Mouse (Mus musculus) stomach, embryonic 16.5 days (tissue): ENCODE data around the gene Ceacam18. TPM values are rescaled to one million over a fixed set of nuclear protein-coding genes. Genes with fewer than 3 reads are reported as not detected.
A peak's percentile ranks its signal among the peaks of the same experiment; 100 is the strongest.

Experiments
- ATAC-seq: fragments of 200-750 bp; cut with Nextera tagmentation; 2 replicates; pipeline ENCODE4 v1.8.0; 2017; ENCODE audit warnings: moderate number of reproducible peaks, moderate TSS enrichment; ENCODE audit not compliant: insufficient read depth, low FRiP score
- H3K27ac ChIP-seq: fragments of 300-500 bp; sonication (generic); 2 replicates; pipeline ENCODE4 v1.5.1; 2014; ENCODE audit warnings: low read length
- H3K27me3 ChIP-seq: fragments of 300-500 bp; sonication (generic); 2 replicates; pipeline ENCODE4 v1.6.1; 2014; ENCODE audit warnings: low read length, control low read depth, mixed read lengths; ENCODE audit not compliant: control insufficient read depth, insufficient read depth
- H3K36me3 ChIP-seq: fragments of 300-500 bp; sonication (generic); 2 replicates; pipeline ENCODE4 v1.6.1; 2014; ENCODE audit warnings: low read length; ENCODE audit not compliant: control insufficient read depth, insufficient read depth
- H3K4me1 ChIP-seq: fragments of 300-500 bp; sonication (generic); 2 replicates; pipeline ENCODE4 v1.6.1; 2014; ENCODE audit warnings: low read length, control low read depth, mixed read lengths; ENCODE audit not compliant: control insufficient read depth, insufficient read depth
- H3K4me2 ChIP-seq: fragments of 300-500 bp; sonication (generic); 2 replicates; pipeline ENCODE4 v1.6.1; 2014; ENCODE audit warnings: low read depth, low read length, mixed read lengths
- H3K4me3 ChIP-seq: fragments of 300-500 bp; sonication (generic); replicated peaks from 2 replicates; pipeline ENCODE4 v1.5.1; 2014; ENCODE audit warnings: mild to moderate bottlenecking, low read length
- H3K9ac ChIP-seq: fragments of 300-500 bp; sonication (generic); 2 replicates; pipeline ENCODE4 v1.6.1; 2014; ENCODE audit warnings: low read length
- H3K9me3 ChIP-seq: fragments of 300-500 bp; sonication (generic); replicated peaks from 2 replicates; pipeline ENCODE4 v1.6.1; 2016; ENCODE audit warnings: low read length, control low read depth; ENCODE audit not compliant: control insufficient read depth
- WGBS: fragments of 180-500 bp; shearing (Covaris S2); extraction: QIAGEN DNeasy Blood & Tissue Kit; methylation state at CpG from one replicate; pipeline ENCODE4 v1.1.7; 2014; 5-methylcytosine and 5-hydroxymethylcytosine counted together
- polyA plus RNA-seq: library from polyadenylated mRNA; unstranded; fragments of >200 nt; fragmentation: Nextera tagmentation; extraction: Ambion mirVana; gene quantifications from 2 replicates; pipeline ENCODE4 v1.2.1, GENCODE M21; 2015

Ceacam18 gene
- polyA plus RNA-seq: 1.0 and 1.4 TPM in 2 replicates

DNA sequence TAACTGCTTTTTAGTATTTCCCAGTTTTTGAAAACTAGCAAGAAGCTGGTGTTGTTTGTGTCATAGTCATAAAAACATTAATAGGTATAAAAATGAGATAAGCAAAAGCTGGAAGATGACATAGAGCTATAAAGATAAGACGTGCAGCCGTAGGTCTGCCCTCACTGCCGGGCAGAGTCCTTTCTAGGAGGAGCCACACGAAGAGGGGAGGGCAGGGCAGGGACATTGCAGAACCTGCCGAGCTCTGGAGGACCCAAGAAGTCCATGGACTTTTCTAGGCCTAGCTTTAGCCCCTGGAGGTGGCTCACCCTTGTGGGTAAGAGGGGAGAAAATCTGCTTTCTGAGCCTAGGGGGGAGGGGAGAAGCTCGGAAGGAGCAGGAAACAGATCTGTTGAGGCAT is at the start of gene Ceacam18:
Gene Ceacam18, plus strand, starts transcription at position 208 of the 400 bp plus-strand sequence.
- no peak for ATAC-seq
- no peaks in the 10 kb centered on the region for H3K36me3 ChIP-seq
- H3K4me1 ChIP-seq: no peaks in the 10 kb centered on the region
- no peak within 1 kb of the TSS for H3K27ac ChIP-seq
- H3K4me2 ChIP-seq: no peak within 1 kb of the TSS
- H3K4me3 ChIP-seq: no peak within 1 kb of the TSS
- H3K9me3 ChIP-seq: no peaks in the 10 kb centered on the region
- no peaks in the 10 kb centered on the region for H3K27me3 ChIP-seq
- H3K9ac ChIP-seq: no peak within 1 kb of the TSS
- 57% methylated on average over 6 of the region's 6 CpGs for WGBS

DNA sequence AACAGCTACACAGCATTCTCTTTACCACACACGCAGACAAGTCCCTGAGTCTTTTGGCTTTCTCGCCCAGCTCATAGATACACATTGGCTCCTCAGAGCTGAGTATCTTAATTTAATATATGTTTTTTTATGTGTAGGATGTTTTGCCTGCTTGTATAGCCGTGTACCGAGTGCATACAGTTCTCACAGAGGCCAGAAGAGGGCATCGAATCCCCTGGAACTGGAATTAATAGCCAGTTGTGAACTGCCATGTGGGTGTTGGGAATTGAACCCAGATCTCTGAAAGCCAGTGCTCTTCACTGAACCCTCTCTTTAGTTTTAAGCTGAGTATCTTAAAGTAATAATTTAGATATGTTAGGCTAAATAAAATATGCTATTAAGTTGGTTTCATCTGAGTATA is 49.7 kb upstream of the Ceacam18 start:
- Histone ChIP-seq H3K9me3 (no peaks in the 10 kb centered on the region), H3K27ac (no peak overlapping the region), H3K4me2 (no peak overlapping the region), H3K27me3 (no peaks in the 10 kb centered on the region), H3K4me3 (no peak overlapping the region), H3K9ac (no peak overlapping the region), H3K36me3 (peaks cover 32% of the 10 kb centered on the region), H3K4me1 (peaks cover 9% of the 10 kb centered on the region)
- no peak for ATAC-seq
- WGBS: 90% methylated on average over 5 of the region's 5 CpGs

DNA sequence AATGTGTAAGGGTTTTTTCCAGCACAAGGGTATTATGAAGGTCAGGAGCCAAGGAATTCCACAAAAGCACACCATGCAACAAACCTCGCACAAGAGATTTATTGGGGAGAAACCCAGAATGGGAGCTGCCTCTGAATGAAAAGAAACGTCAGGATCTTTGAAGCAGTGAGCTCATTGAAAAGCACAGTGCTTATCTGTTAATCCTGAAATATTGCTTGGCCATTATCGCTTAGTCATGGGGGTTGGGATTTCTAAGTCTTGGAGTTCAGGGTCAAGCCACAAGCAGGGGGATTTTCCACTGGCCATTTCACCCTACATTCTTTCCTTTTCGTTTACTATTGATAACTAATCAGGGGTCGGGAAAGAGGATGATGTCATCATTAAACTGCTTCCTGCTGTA is 32.6 kb upstream of the Ceacam18 start:
- no peak for ATAC-seq
- Histone ChIP-seq H3K4me1 (no peaks in the 10 kb centered on the region; the same call in 1 of the 2 replicates), H3K27me3 (no peaks in the 10 kb centered on the region), H3K9me3 (no peaks in the 10 kb centered on the region), H3K27ac (no peak overlapping the region), H3K4me2 (no peak overlapping the region), H3K9ac (no peak overlapping the region), H3K4me3 (no peak overlapping the region), H3K36me3 (no peaks in the 10 kb centered on the region)
- WGBS: 20% methylated on average over 5 of the region's 5 CpGs

DNA sequence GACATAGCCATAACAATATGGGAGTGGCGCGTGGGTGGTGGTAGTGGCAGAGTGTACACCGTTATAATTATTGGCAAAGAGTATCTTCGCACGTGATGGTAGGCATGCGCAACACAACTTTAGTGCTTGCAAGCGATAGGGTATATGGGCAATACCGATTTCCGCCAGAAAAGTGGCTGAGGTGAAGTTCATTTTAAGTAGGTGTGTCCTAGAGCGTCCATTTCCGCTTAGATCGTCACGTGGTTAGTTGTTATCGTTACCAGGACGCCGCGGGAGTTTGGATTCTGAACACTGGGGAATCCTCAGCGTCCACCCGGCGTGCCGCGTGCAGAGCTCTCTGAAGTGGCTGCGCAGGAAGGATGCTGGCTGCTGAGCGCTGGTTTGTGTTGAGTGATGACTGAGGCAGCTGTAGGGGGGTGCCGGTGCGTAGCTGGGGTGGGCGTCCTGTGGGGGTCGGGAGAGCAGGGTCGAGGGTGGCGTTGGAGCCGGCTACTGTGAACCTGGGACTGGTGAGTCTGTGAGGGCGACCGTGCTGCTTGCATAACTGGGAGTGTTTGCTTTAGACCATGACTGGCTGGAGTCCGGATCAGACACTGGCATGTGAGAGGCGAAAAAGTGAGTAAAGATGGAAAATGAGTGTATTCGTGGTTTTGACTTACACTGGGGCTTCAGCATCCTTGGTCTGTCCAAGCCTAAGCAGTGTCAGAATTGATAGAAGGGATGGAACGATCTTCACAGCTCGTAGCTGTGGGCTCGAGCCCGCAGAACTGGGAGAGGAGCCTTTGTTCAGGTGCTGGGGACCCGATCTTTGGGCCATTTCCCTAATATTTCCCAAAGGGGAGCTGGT is 27.4 kb upstream of the Ceacam18 start, which contains the start of gene Zfp819:
Gene Zfp819, plus strand, starts transcription at position 274 of the 847 bp plus-strand sequence.
- Histone ChIP-seq H3K27ac (no peak within 1 kb of the TSS), H3K9me3 (no peaks in the 10 kb centered on the region), H3K27me3 (no peaks in the 10 kb centered on the region), H3K9ac (peak within 1 kb of the TSS; percentile 44), H3K4me1 (peaks cover 3% of the 10 kb centered on the region), H3K4me3 (peak within 1 kb of the TSS; percentile 38), H3K36me3 (no peaks in the 10 kb centered on the region), H3K4me2 (peak within 1 kb of the TSS; percentile 62)
- peak; percentile 87 for ATAC-seq
- WGBS: 14% methylated on average over 41 of the region's 41 CpGs

DNA sequence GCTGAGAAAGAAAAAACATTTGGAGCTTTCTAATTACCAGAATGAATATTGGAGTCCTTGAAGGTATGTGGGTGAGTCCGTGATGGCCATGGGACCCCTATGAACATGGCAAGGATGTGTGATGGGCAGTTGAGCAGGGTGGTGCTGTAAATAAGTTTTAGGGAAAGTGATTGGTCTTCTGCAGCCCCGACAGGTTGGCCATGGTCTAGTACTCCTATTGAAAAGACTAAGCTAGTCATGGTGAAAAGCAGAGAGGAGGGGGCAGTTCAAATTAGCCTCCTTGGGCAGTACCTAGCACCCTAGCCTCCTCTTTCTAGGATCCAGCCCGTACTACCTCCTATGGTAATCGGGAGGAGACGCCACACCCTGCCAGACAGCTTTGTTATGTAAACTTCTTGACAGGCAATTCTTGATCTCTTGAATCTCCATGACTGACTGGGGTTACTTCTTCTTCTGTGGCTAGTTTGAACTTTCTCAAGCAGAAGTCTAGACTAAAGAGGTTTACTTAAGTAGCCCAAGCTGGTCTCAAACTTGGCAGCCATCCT is 26.7 kb upstream of the Ceacam18 start:
- H3K9ac ChIP-seq: no peak overlapping the region
- peaks cover 3% of the 10 kb centered on the region for H3K4me1 ChIP-seq
- H3K4me2 ChIP-seq: peak overlapping the region; percentile 62; the same call in 1 of the 2 replicates
- H3K27me3 ChIP-seq: no peaks in the 10 kb centered on the region
- no peaks in the 10 kb centered on the region for H3K36me3 ChIP-seq
- H3K9me3 ChIP-seq: no peaks in the 10 kb centered on the region
- no peak overlapping the region for H3K27ac ChIP-seq
- WGBS: 35% methylated on average over 5 of the region's 5 CpGs
- H3K4me3 ChIP-seq: no peak overlapping the region
- no peak for ATAC-seq

DNA sequence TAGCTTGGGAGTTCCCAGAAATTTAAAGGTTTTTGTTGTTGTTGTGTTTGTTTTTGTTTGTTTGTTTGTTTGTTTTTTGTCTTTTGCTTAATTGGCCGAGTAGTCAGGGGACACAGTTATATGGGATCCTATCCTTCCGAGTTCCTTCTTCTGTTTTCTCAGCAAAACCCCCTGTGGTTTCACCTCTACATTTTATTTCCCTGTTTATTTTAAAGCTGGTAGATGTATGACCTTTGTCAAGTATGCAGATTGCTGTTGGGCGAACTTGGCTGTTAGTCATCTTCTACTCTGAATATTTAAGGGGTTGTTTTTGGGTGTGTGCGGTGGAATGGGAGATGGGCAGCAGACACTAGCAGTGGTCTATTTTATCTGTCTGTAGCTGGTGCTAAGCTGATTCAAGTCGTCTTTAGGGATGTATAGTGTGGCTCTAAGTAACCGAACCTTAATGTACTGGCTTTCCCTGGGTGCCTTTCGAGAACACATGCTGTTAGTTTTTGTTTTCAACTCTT is 26.1 kb upstream of the Ceacam18 start:
- Histone ChIP-seq H3K36me3 (no peaks in the 10 kb centered on the region), H3K27me3 (no peaks in the 10 kb centered on the region), H3K4me2 (no peak overlapping the region), H3K9ac (no peak overlapping the region), H3K4me1 (peaks cover 3% of the 10 kb centered on the region), H3K4me3 (no peak overlapping the region), H3K27ac (no peak overlapping the region), H3K9me3 (no peaks in the 10 kb centered on the region)
- WGBS: 68% methylated on average over 7 of the region's 7 CpGs
- no peak for ATAC-seq

DNA sequence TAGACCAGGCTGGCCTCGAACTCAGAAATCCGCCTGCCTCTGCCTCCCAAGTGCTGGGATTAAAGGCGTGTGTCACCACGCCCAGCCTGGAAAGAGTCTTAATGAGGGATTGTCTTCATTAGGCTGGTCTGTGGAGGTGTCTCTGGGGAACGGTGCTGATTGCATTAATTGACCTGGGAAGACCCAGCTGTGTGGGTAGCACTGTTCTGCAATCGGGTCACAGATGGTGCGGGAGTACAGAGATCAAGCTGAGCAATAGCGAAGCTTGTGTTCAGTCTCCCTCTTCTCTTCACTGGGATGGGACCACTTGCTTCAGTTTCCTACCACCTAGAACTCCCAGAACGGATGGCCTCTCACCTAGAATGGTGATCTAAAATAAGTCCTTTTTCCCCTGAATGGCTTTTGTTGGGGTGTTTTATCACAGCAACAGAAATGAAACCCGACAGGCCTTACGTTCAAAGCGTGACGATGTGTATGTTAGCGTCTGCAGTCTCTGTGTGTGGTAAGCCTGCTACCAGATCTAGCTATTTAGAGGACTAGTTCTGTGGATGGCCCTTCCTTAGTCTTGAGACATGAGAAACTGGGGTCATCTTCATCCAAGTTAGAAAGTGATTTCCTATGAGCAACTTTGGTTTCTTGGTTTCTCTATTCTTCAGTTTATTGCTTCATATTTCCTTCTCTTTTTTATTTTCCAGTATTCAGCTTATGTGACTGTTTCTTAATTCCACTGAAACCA is 20.5 kb upstream of the Ceacam18 start:
- H3K9ac ChIP-seq: no peak overlapping the region
- ATAC-seq: no peak
- H3K9me3 ChIP-seq: no peaks in the 10 kb centered on the region

DNA sequence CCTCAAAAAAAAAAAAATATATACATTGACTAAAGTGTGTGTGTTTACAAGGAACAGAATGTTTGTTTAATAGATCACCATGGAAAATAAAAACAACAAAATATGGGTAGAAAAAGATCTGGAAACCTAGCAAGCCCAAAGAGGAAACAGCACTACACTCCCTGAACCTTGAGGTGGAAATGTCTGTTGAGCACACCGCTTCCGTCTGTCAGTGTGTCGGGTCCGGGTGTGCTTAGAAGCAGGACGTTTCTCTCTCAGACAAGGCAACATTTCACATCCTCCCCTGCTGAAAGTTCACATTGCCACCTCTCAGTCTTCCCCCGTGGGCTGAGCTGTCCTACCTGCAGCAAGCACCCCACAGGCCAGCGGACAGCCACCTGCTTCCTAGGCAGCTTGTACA is 11.6 kb upstream of the Ceacam18 start:
- 66% methylated on average over 7 of the region's 7 CpGs for WGBS
- Histone ChIP-seq H3K27ac (no peak overlapping the region), H3K36me3 (no peaks in the 10 kb centered on the region), H3K4me1 (no peaks in the 10 kb centered on the region), H3K27me3 (no peaks in the 10 kb centered on the region), H3K9ac (no peak overlapping the region), H3K4me2 (no peak overlapping the region), H3K9me3 (no peaks in the 10 kb centered on the region), H3K4me3 (no peak overlapping the region)
- ATAC-seq: no peak

More for the DNA sequence above, 20.5 kb upstream of the Ceacam18 start:
- Histone ChIP-seq H3K4me3 (no peak overlapping the region), H3K4me2 (no peak overlapping the region), H3K27me3 (no peaks in the 10 kb centered on the region), H3K36me3 (no peaks in the 10 kb centered on the region), H3K27ac (no peak overlapping the region), H3K4me1 (no peaks in the 10 kb centered on the region)
- WGBS: 93% methylated on average over 14 of the region's 14 CpGs

DNA sequence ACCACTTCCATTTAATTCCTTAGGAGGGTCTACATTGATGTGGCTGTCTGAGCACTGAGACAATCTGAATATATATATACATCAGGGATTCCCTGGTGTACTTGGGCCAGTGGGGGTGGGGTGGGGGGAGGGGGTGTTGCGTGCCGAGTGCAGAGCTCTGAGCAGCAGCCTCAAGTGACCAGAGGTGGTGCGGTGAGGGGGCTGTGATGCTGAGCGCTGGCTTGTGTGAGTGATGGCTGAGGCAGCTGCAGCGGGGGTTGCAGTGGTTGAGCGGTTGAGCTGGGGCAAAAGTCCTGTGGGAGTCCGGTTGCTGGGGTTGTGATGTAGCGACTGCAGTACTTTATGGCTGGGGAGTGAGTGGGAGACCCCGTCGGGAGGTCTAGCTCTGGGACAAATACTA is 10.7 kb upstream of the Ceacam18 start:
- no peaks in the 10 kb centered on the region for H3K9me3 ChIP-seq
- 16% methylated on average over 10 of the region's 10 CpGs for WGBS
- H3K36me3 ChIP-seq: no peaks in the 10 kb centered on the region
- H3K27ac ChIP-seq: no peak overlapping the region
- no peaks in the 10 kb centered on the region for H3K27me3 ChIP-seq
- no peaks in the 10 kb centered on the region for H3K4me1 ChIP-seq
- no peak overlapping the region for H3K4me3 ChIP-seq
- H3K4me2 ChIP-seq: no peak overlapping the region
- no peak for ATAC-seq
- H3K9ac ChIP-seq: no peak overlapping the region
